Mouse (Mus musculus): ENCODE results near the gene Gsx2. TPM values are rescaled to one million over a fixed set of nuclear protein-coding genes. Genes with fewer than 3 reads are reported as not detected.

Gene Gsx2
- total and polyA plus RNA-seq, 3 experiments, result not detected

- peaks cover 8% of the 10 kb centered on the region for H3K4me1 ChIP-seq (ENCODE audit: control insufficient read depth, insufficient read depth, low read length)
- peak within 1 kb of the TSS; percentile 99 for H3K9ac ChIP-seq (ENCODE audit: low read depth, low read length)
- peaks cover 9% of the 10 kb centered on the region for H3K79me2 ChIP-seq (replicated peaks; ENCODE audit: control insufficient read depth, insufficient read depth, low read length)
- peak; percentile 92 to 94 for DNase-seq
- peak within 1 kb of the TSS; percentile 98 for H3K4me3 ChIP-seq
- intact Hi-C loops (cut with DNase I), result loop anchor here (5.0 to 10.0 kb wide), 2 partner anchors 250 to 512 kb away; partner anchors contain the start of gene Scfd2
- TF ChIP-seq POLR2A (IDR thresholded peaks at IDR 0.05; ENCODE audit: insufficient read depth, low read depth, low read length) (peak; percentile 49), CTCF (IDR thresholded peaks at IDR 0.05) (no peak), EP300 (IDR thresholded peaks at IDR 0.05; ENCODE audit: insufficient read depth, low read depth, low read length) (no peak)
- H3K36me3 ChIP-seq (ENCODE audit: control insufficient read depth, insufficient read depth, low read length), result peaks cover 15% of the 10 kb centered on the region
- peak within 1 kb of the TSS; percentile 93 for H3K27ac ChIP-seq
- WGBS, result under 1% methylated on average over 59 of the region's 90 CpGs
- H3K27me3 ChIP-seq (ENCODE audit: control insufficient read depth, insufficient read depth, low read length), result no peaks in the 10 kb centered on the region
Observed at GRCm38 (mm10) chr5:75044310-75044904, 31.0 kb upstream of the Gsx2 start, which contains the start of gene Chic2. Chic2 (minus strand) TSS chr5:75044774.

GRCm38 (mm10) chr5:75045371-75045770 is 30.0 kb upstream of the Gsx2 start:
- peaks cover 8% of the 10 kb centered on the region for H3K4me1 ChIP-seq (ENCODE audit: control insufficient read depth, insufficient read depth, low read length)
- intact Hi-C loops (cut with DNase I), result loop anchor here (10.0 kb wide), 1 partner anchor 251 kb away; no protein-coding TSS in a partner anchor
- H3K79me2 ChIP-seq (replicated peaks; ENCODE audit: control insufficient read depth, insufficient read depth, low read length), result peaks cover 7% of the 10 kb centered on the region
- H3K4me3 ChIP-seq, result no peak overlapping the region
- no peak overlapping the region; the same call in 1 of the 2 replicates for H3K27ac ChIP-seq
- 79% methylated on average over 7 of the region's 7 CpGs for WGBS
- H3K36me3 ChIP-seq (ENCODE audit: control insufficient read depth, insufficient read depth, low read length), result peaks cover 10% of the 10 kb centered on the region
- H3K9ac ChIP-seq (ENCODE audit: low read depth, low read length), result no peak overlapping the region
- no peak for TF ChIP-seq CTCF (IDR thresholded peaks at IDR 0.05)
- no peaks in the 10 kb centered on the region for H3K27me3 ChIP-seq (ENCODE audit: control insufficient read depth, insufficient read depth, low read length)
- DNase-seq, result no peak

GRCm38 (mm10) chr5:75046681-75047321 is 28.6 kb upstream of the Gsx2 start:
- TF ChIP-seq EP300 (IDR thresholded peaks at IDR 0.05; ENCODE audit: insufficient read depth, low read depth, low read length) (no peak), POLR2A (IDR thresholded peaks at IDR 0.05; ENCODE audit: insufficient read depth, low read depth, low read length) (no peak), CTCF (IDR thresholded peaks at IDR 0.05) (no peak)
- H3K79me2 ChIP-seq (replicated peaks; ENCODE audit: control insufficient read depth, insufficient read depth, low read length), result peaks cover 6% of the 10 kb centered on the region
- DNase-seq, result peak; percentile 51 to 66
- H3K36me3 ChIP-seq (ENCODE audit: control insufficient read depth, insufficient read depth, low read length), result peaks cover 5% of the 10 kb centered on the region
- intact Hi-C loops (cut with DNase I), result loop anchor here (10.0 kb wide), 1 partner anchor 252 kb away; no protein-coding TSS in a partner anchor
- WGBS, result 21% methylated on average over 15 of the region's 15 CpGs
- no peaks in the 10 kb centered on the region for H3K27me3 ChIP-seq (ENCODE audit: control insufficient read depth, insufficient read depth, low read length)
- peak overlapping the region; percentile 8 for H3K27ac ChIP-seq
- H3K9ac ChIP-seq (ENCODE audit: low read depth, low read length), result no peak overlapping the region
- H3K4me3 ChIP-seq, result no peak overlapping the region
- H3K4me1 ChIP-seq (ENCODE audit: control insufficient read depth, insufficient read depth, low read length), result peaks cover 5% of the 10 kb centered on the region

GRCm38 (mm10) chr5:75051109-75051508 is 24.3 kb upstream of the Gsx2 start:
- Histone ChIP-seq H3K27ac (no peak overlapping the region), H3K4me3 (no peak overlapping the region), H3K9ac (ENCODE audit: low read depth, low read length) (no peak overlapping the region), H3K4me1 (ENCODE audit: control insufficient read depth, insufficient read depth, low read length) (peaks cover 3% of the 10 kb centered on the region), H3K79me2 (replicated peaks; ENCODE audit: control insufficient read depth, insufficient read depth, low read length) (no peaks in the 10 kb centered on the region), H3K27me3 (ENCODE audit: control insufficient read depth, insufficient read depth, low read length) (no peaks in the 10 kb centered on the region), H3K36me3 (ENCODE audit: control insufficient read depth, insufficient read depth, low read length) (no peaks in the 10 kb centered on the region)
- intact Hi-C loops (cut with DNase I), result no loop called here
- DNase-seq, result no peak
- 68% methylated on average over 4 of the region's 4 CpGs for WGBS
- TF ChIP-seq CTCF (IDR thresholded peaks at IDR 0.05), result no peak
- no peak for TF ChIP-seq EP300 (IDR thresholded peaks at IDR 0.05; ENCODE audit: insufficient read depth, low read depth, low read length)
- no peak for TF ChIP-seq POLR2A (IDR thresholded peaks at IDR 0.05; ENCODE audit: insufficient read depth, low read depth, low read length)

GRCm38 (mm10) chr5:75063177-75063576 is 12.2 kb upstream of the Gsx2 start:
- 28% methylated on average over 4 of the region's 4 CpGs for WGBS
- H3K4me3 ChIP-seq, result no peak overlapping the region
- DNase-seq, result no peak
- TF ChIP-seq POLR2A (IDR thresholded peaks at IDR 0.05; ENCODE audit: insufficient read depth, low read depth, low read length) (no peak), CTCF (IDR thresholded peaks at IDR 0.05) (no peak), EP300 (IDR thresholded peaks at IDR 0.05; ENCODE audit: insufficient read depth, low read depth, low read length) (no peak)
- H3K27me3 ChIP-seq (ENCODE audit: control insufficient read depth, insufficient read depth, low read length), result peaks cover 8% of the 10 kb centered on the region
- H3K27ac ChIP-seq, result no peak overlapping the region
- H3K36me3 ChIP-seq (ENCODE audit: control insufficient read depth, insufficient read depth, low read length), result no peaks in the 10 kb centered on the region
- intact Hi-C loops (cut with DNase I), result no loop called here
- H3K79me2 ChIP-seq (replicated peaks; ENCODE audit: control insufficient read depth, insufficient read depth, low read length), result no peaks in the 10 kb centered on the region
- no peak overlapping the region for H3K9ac ChIP-seq (ENCODE audit: low read depth, low read length)
- H3K4me1 ChIP-seq (ENCODE audit: control insufficient read depth, insufficient read depth, low read length), result peaks cover 1% of the 10 kb centered on the region; the same call in 1 of the 2 replicates

GRCm38 (mm10) chr5:75066715-75067114 is 8.7 kb upstream of the Gsx2 start:
- DNase-seq, result no peak
- Histone ChIP-seq H3K9ac (ENCODE audit: low read depth, low read length) (no peak overlapping the region), H3K27me3 (ENCODE audit: control insufficient read depth, insufficient read depth, low read length) (peaks cover 24% of the 10 kb centered on the region), H3K27ac (no peak overlapping the region), H3K4me3 (no peak overlapping the region), H3K4me1 (ENCODE audit: control insufficient read depth, insufficient read depth, low read length) (peaks cover 1% of the 10 kb centered on the region; the same call in 1 of the 2 replicates), H3K36me3 (ENCODE audit: control insufficient read depth, insufficient read depth, low read length) (no peaks in the 10 kb centered on the region), H3K79me2 (replicated peaks; ENCODE audit: control insufficient read depth, insufficient read depth, low read length) (no peaks in the 10 kb centered on the region)
- intact Hi-C loops (cut with DNase I), result no loop called here
- no peak for TF ChIP-seq POLR2A (IDR thresholded peaks at IDR 0.05; ENCODE audit: insufficient read depth, low read depth, low read length)
- no peak for TF ChIP-seq EP300 (IDR thresholded peaks at IDR 0.05; ENCODE audit: insufficient read depth, low read depth, low read length)
- no peak for TF ChIP-seq CTCF (IDR thresholded peaks at IDR 0.05)
- WGBS, result 12% methylated on average over 10 of the region's 10 CpGs
